Mouse (Mus musculus): ENCODE measurements around the gene Slc35b3.

Gene Slc35b3

GRCm38 (mm10) chr13:38936860-38937471 lies 23.7 kb downstream of the Slc35b3 start:
- no peak for DNase-seq

- DNase-seq: no peak
Measured at GRCm38 (mm10) chr13:38935856-38936446, 24.7 kb downstream of the Slc35b3 start.

- no peak for DNase-seq
Measured at GRCm38 (mm10) chr13:38929843-38930578, 30.7 kb downstream of the Slc35b3 start.

- no peak for DNase-seq
Measured at GRCm38 (mm10) chr13:38922676-38923075, 38.0 kb downstream of the Slc35b3 start.

- no peak for DNase-seq
Measured at GRCm38 (mm10) chr13:38921306-38921705, 39.4 kb downstream of the Slc35b3 start.

GRCm38 (mm10) chr13:38918188-38918885 lies 42.3 kb downstream of the Slc35b3 start:
- DNase-seq: no peak

- DNase-seq: no peak
Measured at GRCm38 (mm10) chr13:38917556-38917955, 43.1 kb downstream of the Slc35b3 start.

GRCm38 (mm10) chr13:38914771-38915170 lies 45.9 kb downstream of the Slc35b3 start:
- no peak for DNase-seq

GRCm38 (mm10) chr13:38892364-38892763 lies 68.3 kb downstream of the Slc35b3 start:
- no peak for DNase-seq
